Mouse (Mus musculus) megakaryocyte, embryonic 14.5 days (primary cell): Measurements from ENCODE around the gene Dlgap5. TPM values are rescaled to one million over a fixed set of nuclear protein-coding genes. Genes with fewer than 3 reads are reported as not detected.
A peak's percentile ranks its signal among the peaks of the same experiment; 100 is the strongest.

Experiments used
- H3K27me3 ChIP-seq: replicated peaks from 2 replicates; pipeline ENCODE3; 2012; ENCODE audit warnings: inconsistent platforms
- H3K36me3 ChIP-seq: replicated peaks from 2 replicates; pipeline ENCODE3; 2012; ENCODE audit warnings: low read length, inconsistent platforms, mixed read lengths
- H3K4me1 ChIP-seq: 2 replicates; pipeline ENCODE4 v1.6.1; 2012; ENCODE audit warnings: inconsistent platforms
- H3K4me3 ChIP-seq: replicated peaks from 2 replicates; pipeline ENCODE3; 2012; ENCODE audit warnings: moderate library complexity, mild to moderate bottlenecking, inconsistent platforms
- H3K9me3 ChIP-seq: 2 replicates; pipeline ENCODE4 v1.6.1; 2012; ENCODE audit warnings: inconsistent platforms
- FLI1 ChIP-seq: IDR thresholded peaks from 2 replicates; pipeline ENCODE4 v1.6.1; 2012; ENCODE audit warnings: low read length, inconsistent platforms, mixed read lengths
- GATA1 ChIP-seq: IDR thresholded peaks from 3 replicates; pipeline ENCODE4 v1.6.1; 2012; ENCODE audit warnings: mixed read lengths, low read length, inconsistent platforms, borderline replicate concordance
- polyA plus RNA-seq: library from polyadenylated mRNA; stranded (reverse); fragments of >175 nt; gene quantifications from 2 replicates; pipeline ENCODE4 v1.2.3, GENCODE M21; 2012; ENCODE audit warnings: low replicate concordance; ENCODE audit not compliant: insufficient read depth

Dlgap5 gene
- polyA plus RNA-seq, 1 experiment, result 11.0 TPM

GRCm38 (mm10) chr14:47371689-47372088, 46.5 kb downstream of the Dlgap5 start:
- H3K36me3 ChIP-seq, result no peaks in the 10 kb centered on the region
- TF ChIP-seq FLI1 (no peak), GATA1 (no peak)
- H3K4me3 ChIP-seq, result no peak overlapping the region
- peaks cover 48% of the 10 kb centered on the region for H3K4me1 ChIP-seq
- peaks cover 22% of the 10 kb centered on the region for H3K27me3 ChIP-seq
- no peaks in the 10 kb centered on the region for H3K9me3 ChIP-seq

GRCm38 (mm10) chr14:47370790-47371189, 47.4 kb downstream of the Dlgap5 start:
- Histone ChIP-seq H3K4me3 (no peak overlapping the region), H3K9me3 (no peaks in the 10 kb centered on the region), H3K36me3 (no peaks in the 10 kb centered on the region), H3K4me1 (peaks cover 53% of the 10 kb centered on the region), H3K27me3 (peaks cover 22% of the 10 kb centered on the region)
- TF ChIP-seq FLI1, result no peak
- no peak for TF ChIP-seq GATA1

- Histone ChIP-seq H3K27me3 (peaks cover 22% of the 10 kb centered on the region), H3K4me1 (peaks cover 63% of the 10 kb centered on the region), H3K36me3 (no peaks in the 10 kb centered on the region), H3K4me3 (no peak overlapping the region), H3K9me3 (no peaks in the 10 kb centered on the region)
- TF ChIP-seq FLI1, result no peak
- no peak for TF ChIP-seq GATA1
These were observed 48.5 kb downstream of the Dlgap5 start for GRCm38 (mm10) chr14:47369741-47370140.

- TF ChIP-seq GATA1 (no peak), FLI1 (no peak)
- Histone ChIP-seq H3K4me3 (peak within 1 kb of the TSS; percentile 70), H3K36me3 (no peaks in the 10 kb centered on the region), H3K9me3 (no peaks in the 10 kb centered on the region), H3K4me1 (peaks cover 57% of the 10 kb centered on the region), H3K27me3 (peaks cover 4% of the 10 kb centered on the region)
These were observed 50.7 kb downstream of the Dlgap5 start, which contains the start of gene Lgals3 for GRCm38 (mm10) chr14:47367461-47367860. TSS of gene Lgals3 (plus strand) at chr14:47367751.

GRCm38 (mm10) chr14:47366881-47367321, 51.3 kb downstream of the Dlgap5 start:
- H3K9me3 ChIP-seq, result no peaks in the 10 kb centered on the region
- peak overlapping the region; percentile 70 for H3K4me3 ChIP-seq
- H3K36me3 ChIP-seq, result no peaks in the 10 kb centered on the region
- no peak for TF ChIP-seq FLI1
- no peak for TF ChIP-seq GATA1
- H3K27me3 ChIP-seq, result peaks cover 4% of the 10 kb centered on the region
- peaks cover 61% of the 10 kb centered on the region for H3K4me1 ChIP-seq

- TF ChIP-seq FLI1 (no peak), GATA1 (no peak)
- Histone ChIP-seq H3K4me3 (peak overlapping the region; percentile 77), H3K4me1 (peaks cover 71% of the 10 kb centered on the region), H3K36me3 (no peaks in the 10 kb centered on the region), H3K27me3 (peaks cover 2% of the 10 kb centered on the region), H3K9me3 (no peaks in the 10 kb centered on the region)
These were observed 53.3 kb downstream of the Dlgap5 start for GRCm38 (mm10) chr14:47364742-47365449.

- TF ChIP-seq GATA1 (no peak), FLI1 (no peak)
- Histone ChIP-seq H3K4me3 (no peak overlapping the region), H3K36me3 (no peaks in the 10 kb centered on the region), H3K27me3 (no peaks in the 10 kb centered on the region), H3K9me3 (no peaks in the 10 kb centered on the region), H3K4me1 (peaks cover 71% of the 10 kb centered on the region)
These were observed 56.3 kb downstream of the Dlgap5 start for GRCm38 (mm10) chr14:47361899-47362298.

GRCm38 (mm10) chr14:47361418-47361817, 56.8 kb downstream of the Dlgap5 start:
- TF ChIP-seq GATA1 (no peak), FLI1 (no peak)
- H3K4me1 ChIP-seq, result peaks cover 71% of the 10 kb centered on the region
- H3K36me3 ChIP-seq, result no peaks in the 10 kb centered on the region
- peak overlapping the region; percentile 47 for H3K4me3 ChIP-seq
- H3K9me3 ChIP-seq, result no peaks in the 10 kb centered on the region
- no peaks in the 10 kb centered on the region for H3K27me3 ChIP-seq

- Histone ChIP-seq H3K36me3 (no peaks in the 10 kb centered on the region), H3K4me3 (no peak overlapping the region), H3K27me3 (no peaks in the 10 kb centered on the region), H3K9me3 (no peaks in the 10 kb centered on the region), H3K4me1 (peaks cover 63% of the 10 kb centered on the region)
- TF ChIP-seq FLI1 (no peak), GATA1 (no peak)
These were observed 58.6 kb downstream of the Dlgap5 start for GRCm38 (mm10) chr14:47359610-47360009.

- no peaks in the 10 kb centered on the region for H3K27me3 ChIP-seq
- peaks cover 2% of the 10 kb centered on the region for H3K36me3 ChIP-seq
- H3K4me1 ChIP-seq, result peaks cover 71% of the 10 kb centered on the region
- 0 out of 2 replicates have a peak, but pooled peaks cover 3% of the 10 kb centered on the region for H3K9me3 ChIP-seq
- no peak overlapping the region for H3K4me3 ChIP-seq
- TF ChIP-seq GATA1, result no peak
These were observed 61.6 kb downstream of the Dlgap5 start for GRCm38 (mm10) chr14:47356622-47357021.
